Mouse (Mus musculus) liver, embryonic 14.5 days (tissue): ENCODE data around the gene Clic1.

Experiments used
- CTCF ChIP-seq: IDR thresholded peaks from 2 replicates; pipeline ENCODE4 v1.5.1; 2016; ENCODE audit warnings: antibody characterized with exemption, low read depth, control low read depth
- EP300 ChIP-seq: IDR thresholded peaks from 2 replicates; pipeline ENCODE4 v1.6.1; 2016; ENCODE audit warnings: antibody characterized with exemption, low read depth

DNA sequence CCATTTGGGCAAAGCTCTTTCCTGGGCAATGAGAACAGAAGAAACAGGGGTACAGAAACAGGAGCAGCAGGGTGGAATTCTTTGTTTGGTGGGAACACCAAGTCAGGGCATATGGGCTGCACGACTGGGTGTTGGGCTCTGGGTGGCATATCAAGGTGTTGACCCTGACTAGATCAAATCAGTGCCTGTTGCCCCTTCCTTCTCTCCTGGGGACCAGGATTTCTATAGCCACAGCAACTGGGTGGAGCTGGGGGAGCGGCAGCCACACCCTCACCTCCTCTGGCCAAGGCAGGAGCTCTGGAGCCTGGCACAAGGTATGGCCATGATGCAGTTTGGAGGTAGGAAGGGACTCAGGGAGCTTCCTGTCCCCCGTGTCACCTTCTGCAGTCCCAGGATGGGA, 31.6 kb upstream of the Clic1 start:
- TF ChIP-seq CTCF (no peak), EP300 (no peak)
